Mouse (Mus musculus): ENCODE data around the gene Usp7. TPM values are rescaled to one million over a fixed set of nuclear protein-coding genes. Genes with fewer than 3 reads are reported as not detected.

The Usp7 gene
- total and polyA plus RNA-seq, 3 experiments, result 94.2 to 425 (median 101) TPM

- Histone ChIP-seq H3K4me1 (ENCODE audit: control insufficient read depth in 1 of 2, insufficient read depth in 2 of 2, low read length in 2 of 2) (peaks cover 7 to 28% of the 10 kb centered on the region in 2 experiments), H3K9ac (ENCODE audit: control insufficient read depth, low read depth, low read length, poor library complexity, severe bottlenecking) (no peak overlapping the region), H3K36me3 (ENCODE audit: control insufficient read depth in 1 of 2, insufficient read depth in 2 of 2, low read length in 2 of 2) (peaks cover 15 to 39% of the 10 kb centered on the region in 2 experiments), H3K4me3 (ENCODE audit: control insufficient read depth in 1 of 2, insufficient read depth in 1 of 2, low read depth in 2 of 2, low read length in 2 of 2) (no peak overlapping the region), H3K27ac (ENCODE audit: control insufficient read depth, low read depth, low read length) (no peak overlapping the region), H3K9me3 (replicated peaks; ENCODE audit: insufficient read depth, low read length) (no peaks in the 10 kb centered on the region), H3K79me2 (ENCODE audit: control insufficient read depth, insufficient read depth, low read length, poor library complexity) (peaks cover 87% of the 10 kb centered on the region), H3K27me3 (ENCODE audit: control insufficient read depth in 1 of 2, insufficient read depth in 2 of 2, low read length in 2 of 2) (no peaks in the 10 kb centered on the region)
- no peak for DNase-seq (ENCODE audit: low read depth, low spot score)
- TF ChIP-seq MYB (IDR thresholded peaks at IDR 0.05; ENCODE audit: low read depth, low read length), result no peak
- no peak for TF ChIP-seq MEF2A (IDR thresholded peaks at IDR 0.05; ENCODE audit: extremely low read depth, insufficient replicate concordance, low read depth, low read length, poor library complexity, severe bottlenecking)
- no peak for TF ChIP-seq BHLHE40 (IDR thresholded peaks at IDR 0.05; ENCODE audit: borderline replicate concordance, low read depth, low read length)
- peak; percentile 8; the same call in 1 of the 2 replicates for TF ChIP-seq USF1 (IDR thresholded peaks at IDR 0.05; ENCODE audit: low read depth, low read length)
These were observed 63.9 kb downstream of the Usp7 start for GRCm38 (mm10) chr16:8728111-8728748.

GRCm38 (mm10) chr16:8725807-8726206 is 66.3 kb downstream of the Usp7 start:
- TF ChIP-seq MXI1 (IDR thresholded peaks at IDR 0.05; ENCODE audit: low read depth, low read length) (no peak), ZC3H11A (IDR thresholded peaks at IDR 0.05; ENCODE audit: low read depth, low read length) (no peak), GATA1 (IDR thresholded peaks at IDR 0.05; ENCODE audit: low read depth, low read length) (peak; percentile 54; the same call in 1 of the 2 replicates), SMC3 (IDR thresholded peaks at IDR 0.05; ENCODE audit: low read depth, low read length) (no peak), TBP (IDR thresholded peaks at IDR 0.05; ENCODE audit: low read depth, low read length) (no peak), POLR2AphosphoS5 (IDR thresholded peaks at IDR 0.05; ENCODE audit: borderline replicate concordance, low read depth, low read length) (no peak), ZMIZ1 (IDR thresholded peaks at IDR 0.05; ENCODE audit: low read depth, low read length) (no peak), RAD21 (IDR thresholded peaks at IDR 0.05; ENCODE audit: low read depth, low read length) (no peak), CTCF (IDR thresholded peaks at IDR 0.05 in 2 of 3, conservative IDR thresholded peaks at IDR 0.05 in 1 of 3; ENCODE audit: control insufficient read depth in 1 of 3, insufficient read depth in 1 of 3, low read depth in 2 of 3, low read length in 3 of 3, poor library complexity in 1 of 3, severe bottlenecking in 1 of 3) (no peak), RCOR1 (IDR thresholded peaks at IDR 0.05; ENCODE audit: low read depth, low read length) (peak; percentile 83), USF1 (IDR thresholded peaks at IDR 0.05; ENCODE audit: low read depth, low read length) (no peak), ETS1 (IDR thresholded peaks at IDR 0.05; ENCODE audit: low read depth, low read length) (no peak), MYC (IDR thresholded peaks at IDR 0.05; ENCODE audit: low read depth, low read length) (no peak), JUND (IDR thresholded peaks at IDR 0.05; ENCODE audit: low read depth, low read length) (no peak), TAL1 (IDR thresholded peaks at IDR 0.05; ENCODE audit: low read length) (no peak), MAFK (IDR thresholded peaks at IDR 0.05; ENCODE audit: borderline replicate concordance, low read depth, low read length) (no peak), NRF1 (IDR thresholded peaks at IDR 0.05; ENCODE audit: insufficient read depth, low read depth, low read length, poor library complexity, severe bottlenecking) (no peak), CHD1 (IDR thresholded peaks at IDR 0.05; ENCODE audit: low read depth, low read length) (no peak)
- no peak overlapping the region for H3K9ac ChIP-seq (ENCODE audit: control insufficient read depth, low read depth, low read length, poor library complexity, severe bottlenecking)
- peaks cover 7 to 27% of the 10 kb centered on the region in 2 experiments for H3K4me1 ChIP-seq (ENCODE audit: control insufficient read depth in 1 of 2, insufficient read depth in 2 of 2, low read length in 2 of 2)

More at GRCm38 (mm10) chr16:8725807-8726206, 66.3 kb downstream of the Usp7 start:
- peak; percentile 60 for DNase-seq (ENCODE audit: low read depth, low spot score)
- Histone ChIP-seq H3K27ac (ENCODE audit: control insufficient read depth, low read depth, low read length) (no peak overlapping the region), H3K4me3 (ENCODE audit: control insufficient read depth in 1 of 2, insufficient read depth in 1 of 2, low read depth in 2 of 2, low read length in 2 of 2) (no peak overlapping the region), H3K36me3 (ENCODE audit: control insufficient read depth in 1 of 2, insufficient read depth in 2 of 2, low read length in 2 of 2) (peaks cover 19 to 36% of the 10 kb centered on the region in 2 experiments), H3K27me3 (ENCODE audit: control insufficient read depth in 1 of 2, insufficient read depth in 2 of 2, low read length in 2 of 2) (no peaks in the 10 kb centered on the region), H3K79me2 (ENCODE audit: control insufficient read depth, insufficient read depth, low read length, poor library complexity) (peaks cover 88% of the 10 kb centered on the region), H3K9me3 (replicated peaks; ENCODE audit: insufficient read depth, low read length) (no peaks in the 10 kb centered on the region)

Data from MEL (cell line).